Mouse (Mus musculus): ENCODE data around the gene Fxyd1.

GRCm38 (mm10) chr7:31089721-31090120 lies 32.7 kb upstream of the Fxyd1 start:
- no peak for TF ChIP-seq NELFE (IDR thresholded peaks at IDR 0.05; ENCODE audit: low read depth, low read length)
- no peak for TF ChIP-seq CTCF (IDR thresholded peaks at IDR 0.05 in 2 of 3, conservative IDR thresholded peaks at IDR 0.05 in 1 of 3; ENCODE audit: control insufficient read depth in 1 of 3, insufficient read depth in 1 of 3, low read depth in 2 of 3, low read length in 3 of 3, poor library complexity in 1 of 3, severe bottlenecking in 1 of 3)
- no peak for TF ChIP-seq GATA1 (IDR thresholded peaks at IDR 0.05; ENCODE audit: low read depth, low read length)
- no peak for TF ChIP-seq POLR2A (IDR thresholded peaks at IDR 0.05; ENCODE audit: control insufficient read depth in 1 of 2, insufficient read depth in 1 of 2, low read depth in 1 of 2, low read length in 2 of 2, poor library complexity in 1 of 2)
- TF ChIP-seq MEF2A (IDR thresholded peaks at IDR 0.05; ENCODE audit: extremely low read depth, insufficient replicate concordance, low read depth, low read length, poor library complexity, severe bottlenecking): no peak
- no peak for TF ChIP-seq ZMIZ1 (IDR thresholded peaks at IDR 0.05; ENCODE audit: low read depth, low read length)
- no peak for TF ChIP-seq MXI1 (IDR thresholded peaks at IDR 0.05; ENCODE audit: low read depth, low read length)

Data from MEL (cell line).